ENCODE assay signal across 13 mouse cellular contexts in the genomic region with DNA sequence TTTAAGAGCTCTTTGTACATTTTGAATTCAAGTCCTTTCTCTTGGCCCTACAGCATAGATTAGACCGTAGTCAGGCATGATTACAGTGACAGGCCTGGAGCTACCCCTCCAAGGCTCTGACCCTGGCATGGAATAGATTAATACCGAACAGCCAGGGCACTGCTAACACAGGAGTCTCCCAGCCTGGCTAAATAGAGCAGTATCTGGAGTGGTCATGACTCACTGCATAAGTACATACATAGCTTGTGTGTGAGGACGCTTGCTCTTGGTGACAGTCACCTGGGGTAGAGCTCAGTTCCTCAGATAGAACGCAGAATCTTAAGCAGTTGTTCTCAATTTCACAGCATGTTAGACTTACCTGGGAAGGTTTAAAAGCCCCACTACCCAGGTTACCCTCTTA.
"Had no signal": no experiment of that assay in that cellular context is flagged by ENCODE, and none has a peak within 500 bp of the region (broad histone marks: within the 10 kb centered on the region; RNA-seq: fewer than 3 reads in every experiment).

No protein-coding gene starts in this region.

- H3K4me3 ChIP-seq: layer of hippocampus, adult 2 months; limb, embryonic 12.5 days; liver, embryonic 13.5 days; midbrain, embryonic 13.5 days had no signal

- H3K9ac ChIP-seq: limb, embryonic 12.5 days; liver, embryonic 13.5 days; liver, postnatal 0 days; midbrain, embryonic 13.5 days had no signal

- H3K27me3 ChIP-seq: limb, embryonic 12.5 days; liver, embryonic 13.5 days; midbrain, embryonic 13.5 days had no signal

- H3K36me3 ChIP-seq: liver, embryonic 13.5 days; midbrain, embryonic 13.5 days had no signal

- H3K27ac ChIP-seq: limb, embryonic 12.5 days; liver, embryonic 13.5 days; midbrain, embryonic 13.5 days had no signal

- DNase-seq: kidney, adult 8-10 months; kidney, postnatal 10 days; kidney, postnatal 4 days; liver; liver, embryonic 13.5 days; liver, postnatal 0 days; right cerebral cortex, adult 18-20 months; right cerebral cortex, postnatal 25 days; thymus, postnatal 36 days had no signal

- H3K9me3 ChIP-seq: limb, embryonic 12.5 days; liver, embryonic 13.5 days; midbrain, embryonic 13.5 days had no signal

- H3K4me2 ChIP-seq: limb, embryonic 12.5 days; liver, embryonic 13.5 days; midbrain, embryonic 13.5 days had no signal

- ATAC-seq: intestine, postnatal 0 days; liver, postnatal 0 days; midbrain, embryonic 13.5 days had no signal
